Mouse (Mus musculus) gastrocnemius, postnatal 4 days (tissue): ENCODE measurements around the gene Ptpdc1. TPM values are rescaled to one million over a fixed set of nuclear protein-coding genes. Genes with fewer than 3 reads are reported as not detected.

Experiments
- DNase-seq, 2 experiments: peaks; one replicate each; pipeline ENCODE4 v3.0.0; 2021 to 2022; ENCODE audit warnings: low spot score in 2 of 2, mixed read lengths in 2 of 2
- microRNA-seq: library from miRNA; unstranded; fragments of <30 nt; microRNA quantifications from one replicate; pipeline ENCODE4 v1.2.0, GENCODE M21; 2021
- total RNA-seq, 2 experiments: library from RNA; stranded (reverse); gene quantifications; 2 replicates each; pipeline ENCODE4 v1.2.3; 2021

Ptpdc1 gene
- total RNA-seq, 2 experiments from 2014 or later: 12.6 to 14.6 TPM

- peak; percentile 86 to 95 for DNase-seq
Measured at GRCm38 (mm10) chr13:48552181-48553090, 73.0 kb downstream of the Ptpdc1 start.

- DNase-seq: no peak
Measured at GRCm38 (mm10) chr13:48548296-48548695, 77.2 kb downstream of the Ptpdc1 start.

DNA sequence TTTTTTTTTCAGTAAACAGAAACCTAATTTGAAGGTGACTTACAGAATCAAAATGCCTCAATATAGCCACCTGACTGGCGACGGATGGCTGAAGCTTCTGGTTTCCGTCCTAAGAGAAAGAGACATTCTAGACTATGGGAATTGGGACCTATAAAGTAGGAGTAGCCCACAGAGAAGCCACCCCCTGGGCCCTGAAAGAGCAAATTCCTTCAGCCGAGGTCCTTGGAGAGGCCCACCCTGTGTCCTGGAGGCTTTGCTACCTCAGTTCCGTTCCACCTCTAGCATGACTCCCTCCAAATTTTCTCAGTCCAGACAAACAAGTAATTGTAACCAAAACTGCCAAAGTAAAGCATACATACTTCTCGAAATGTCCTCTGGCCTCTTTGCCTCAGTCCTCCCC, 77.8 kb downstream of the Ptpdc1 start:
- no peak for DNase-seq

- DNase-seq: peak; percentile 99
Measured at GRCm38 (mm10) chr13:48546330-48546917, 79.0 kb downstream of the Ptpdc1 start.

DNA sequence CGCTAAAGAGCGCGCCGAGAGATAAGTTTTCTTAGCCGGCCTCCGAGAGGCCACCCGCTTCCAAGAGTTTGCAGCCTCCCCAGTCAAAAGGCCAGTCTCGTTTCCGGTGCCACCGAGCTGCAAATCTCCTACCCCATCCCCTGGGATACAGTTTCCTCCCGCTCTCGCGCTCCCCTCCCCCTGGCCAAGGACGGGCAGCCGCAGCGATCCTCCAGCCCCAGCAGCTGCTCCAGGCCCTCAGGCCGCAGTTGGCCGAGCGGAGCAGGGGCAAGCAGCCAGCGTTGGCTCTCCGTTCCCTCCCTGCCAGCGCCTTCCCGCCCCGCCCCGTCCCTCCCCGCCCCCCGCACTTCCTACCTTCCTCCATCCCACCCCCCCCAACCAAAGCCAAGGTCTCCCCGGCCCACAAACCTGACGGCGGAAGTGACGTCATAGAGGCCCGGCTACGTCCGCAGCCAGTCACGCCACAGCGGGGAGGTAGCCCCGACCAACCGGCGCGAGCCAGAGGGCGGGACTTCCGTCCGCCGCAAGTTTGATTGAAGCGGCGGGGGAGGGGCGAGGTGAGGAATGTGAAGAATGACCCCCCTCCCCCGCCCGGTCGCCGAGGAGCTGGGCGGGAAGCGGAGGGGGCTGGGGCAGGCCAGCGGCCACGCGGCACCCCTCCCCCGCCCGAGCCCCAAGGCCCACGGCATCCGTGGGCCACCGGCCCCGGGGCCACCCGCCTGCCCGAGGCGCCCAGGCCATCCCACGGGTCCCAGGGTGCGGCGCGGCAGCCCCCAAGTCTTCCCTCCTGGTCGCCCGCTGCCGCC, 79.8 kb downstream of the Ptpdc1 start:
- DNase-seq: peak; percentile 97 to 99

GRCm38 (mm10) chr13:48544867-48545266, 80.6 kb downstream of the Ptpdc1 start:
- DNase-seq: no peak

DNA sequence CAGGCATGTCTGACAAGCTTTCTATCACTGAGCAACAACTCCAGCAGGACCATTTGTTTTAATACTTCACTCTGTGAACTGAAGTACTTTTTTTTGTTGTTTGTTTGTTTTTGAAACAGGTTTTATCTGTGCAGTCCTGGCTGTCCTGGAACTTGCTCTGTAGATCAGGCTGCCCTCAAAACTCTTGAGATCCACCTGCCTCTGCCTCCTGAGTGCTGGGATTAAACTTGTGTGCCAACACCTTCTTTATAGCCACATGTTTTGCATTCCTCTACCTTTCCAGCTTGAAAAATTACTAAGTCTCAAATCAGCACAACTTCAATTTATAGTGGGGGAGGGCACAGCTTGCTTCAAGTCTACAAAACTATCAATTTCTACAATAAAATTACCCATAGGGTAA, 81.1 kb downstream of the Ptpdc1 start:
- no peak for DNase-seq

- no peak for DNase-seq
Measured at GRCm38 (mm10) chr13:48540488-48540887, 85.0 kb downstream of the Ptpdc1 start.

- DNase-seq: no peak
Measured at GRCm38 (mm10) chr13:48533441-48533840, 92.0 kb downstream of the Ptpdc1 start.

GRCm38 (mm10) chr13:48531448-48531847, 94.0 kb downstream of the Ptpdc1 start:
- no peak for DNase-seq

- peak in 1 of 2 experiments; percentile 59 for DNase-seq
Measured at GRCm38 (mm10) chr13:48530685-48531084, 94.8 kb downstream of the Ptpdc1 start.

GRCm38 (mm10) chr13:48529028-48529427, 96.4 kb downstream of the Ptpdc1 start:
- DNase-seq: no peak

DNA sequence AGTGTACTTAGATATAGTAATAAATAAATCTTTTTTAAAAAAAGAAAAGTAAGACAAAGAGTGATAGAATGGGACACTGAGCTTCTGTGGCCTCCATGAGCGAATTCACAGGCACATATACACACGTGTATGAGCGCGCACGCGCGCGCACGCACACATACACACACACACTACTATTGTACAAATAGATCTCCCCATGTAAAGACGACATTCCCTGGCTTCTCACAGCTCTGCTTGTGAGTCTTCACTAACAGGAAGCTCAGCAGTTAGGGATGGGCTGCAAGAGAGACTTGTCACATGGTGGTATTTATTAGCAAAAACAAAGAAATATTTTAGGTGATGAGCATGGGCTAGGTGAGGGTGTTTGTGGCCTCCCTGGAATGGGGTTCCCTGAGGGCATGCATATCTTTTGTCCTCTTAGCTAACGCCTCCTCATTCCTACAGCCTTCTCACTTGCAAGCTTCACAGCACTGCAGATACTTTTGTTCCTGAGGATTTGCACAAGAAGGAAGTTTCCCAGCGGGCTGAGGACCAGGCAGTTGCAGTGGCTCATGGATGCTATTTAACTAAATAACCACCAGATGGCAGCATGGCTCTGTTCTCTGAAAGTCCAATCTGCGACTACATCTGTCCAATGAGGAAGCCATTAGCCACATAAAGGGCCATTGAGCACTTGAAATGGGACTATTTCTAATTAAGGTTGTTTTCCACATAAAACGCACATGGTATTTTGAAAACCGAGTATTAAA, 97.2 kb downstream of the Ptpdc1 start:
- peak in 1 of 2 experiments; percentile 46 for DNase-seq

Small RNA genes within 50 kb of the gene (microRNA-seq; reads per million reads assigned to microRNA genes)
- gene Gm24111: not detected
- gene Mirlet7a-1: 171 reads per million, percentile 57 among the genes with 10 or more reads in this experiment
- gene Mirlet7d: 17,136 reads per million, percentile 96 among the genes with 10 or more reads in this experiment
- not detected for gene Mirlet7f-1

Other genes starting within 250 kb of the Ptpdc1 start
- gene Zfp169, start 112.2 kb downstream of the Ptpdc1 start, total RNA-seq: 1 to 10 TPM; 5.8 to 7.7 TPM
- gene A830005F24Rik, start 112.1 kb downstream of the Ptpdc1 start, total RNA-seq: not detected
- gene Barx1, start 37.3 kb upstream of the Ptpdc1 start, total RNA-seq: not detected
- 10 to 100 TPM; 37.4 to 41.9 TPM for gene Phf2, start 245.5 kb upstream of the Ptpdc1 start, total RNA-seq